Mouse (Mus musculus): ENCODE results near the gene Olfr66.

GRCm38 (mm10) chr7:103894385-103894784, 8.3 kb upstream of the Olfr66 start, which contains the start of gene Olfr64:
- TF ChIP-seq POLR2A (IDR thresholded peaks at IDR 0.05; ENCODE audit: borderline replicate concordance, extremely low read depth, insufficient read depth, insufficient read length, poor library complexity, severe bottlenecking): no peak
- TF ChIP-seq CTCF (IDR thresholded peaks at IDR 0.05; ENCODE audit: borderline replicate concordance, extremely low read depth, insufficient read depth, insufficient read length): no peak

Data from brain, embryonic 14.5 days (tissue).